Mouse (Mus musculus) lung, postnatal 0 days (tissue): ENCODE data around the gene Tpbgl.

Experiments
- CTCF ChIP-seq: IDR thresholded peaks from 2 replicates; pipeline ENCODE4 v1.5.1; 2016; ENCODE audit warnings: antibody characterized with exemption, mild to moderate bottlenecking
- EP300 ChIP-seq: IDR thresholded peaks from 2 replicates; pipeline ENCODE4 v1.6.1; 2016; ENCODE audit warnings: antibody characterized with exemption, mild to moderate bottlenecking, control low read depth

- no peak for TF ChIP-seq CTCF
- TF ChIP-seq EP300 = no peak
Measured at GRCm38 (mm10) chr7:99593868-99594803, 32.8 kb downstream of the Tpbgl start.
